Mouse (Mus musculus) megakaryocyte, embryonic 14.5 days (primary cell): ENCODE results near the gene Pcdh19. TPM values are rescaled to one million over a fixed set of nuclear protein-coding genes. Genes with fewer than 3 reads are reported as not detected.

Experiments
- H3K27me3 ChIP-seq: replicated peaks from 2 replicates; pipeline ENCODE3; 2012; ENCODE audit warnings: inconsistent platforms
- H3K36me3 ChIP-seq: replicated peaks from 2 replicates; pipeline ENCODE3; 2012; ENCODE audit warnings: low read length, inconsistent platforms, mixed read lengths
- H3K4me1 ChIP-seq: 2 replicates; pipeline ENCODE4 v1.6.1; 2012; ENCODE audit warnings: inconsistent platforms
- H3K4me3 ChIP-seq: replicated peaks from 2 replicates; pipeline ENCODE3; 2012; ENCODE audit warnings: moderate library complexity, mild to moderate bottlenecking, inconsistent platforms
- H3K9me3 ChIP-seq: 2 replicates; pipeline ENCODE4 v1.6.1; 2012; ENCODE audit warnings: inconsistent platforms
- FLI1 ChIP-seq: IDR thresholded peaks from 2 replicates; pipeline ENCODE4 v1.6.1; 2012; ENCODE audit warnings: low read length, inconsistent platforms, mixed read lengths
- GATA1 ChIP-seq: IDR thresholded peaks from 3 replicates; pipeline ENCODE4 v1.6.1; 2012; ENCODE audit warnings: mixed read lengths, low read length, inconsistent platforms, borderline replicate concordance
- polyA plus RNA-seq: library from polyadenylated mRNA; stranded (reverse); fragments of >175 nt; gene quantifications from 2 replicates; pipeline ENCODE4 v1.2.3, GENCODE M21; 2012; ENCODE audit warnings: low replicate concordance; ENCODE audit not compliant: insufficient read depth

Pcdh19 gene
- polyA plus RNA-seq, 1 experiment, result not detected

- H3K4me1 ChIP-seq, result no peaks in the 10 kb centered on the region
- H3K4me3 ChIP-seq, result no peak overlapping the region
- no peaks in the 10 kb centered on the region for H3K9me3 ChIP-seq
- peaks cover 9% of the 10 kb centered on the region for H3K27me3 ChIP-seq
- no peaks in the 10 kb centered on the region for H3K36me3 ChIP-seq
- TF ChIP-seq GATA1, result no peak
- no peak for TF ChIP-seq FLI1
These were observed 15.0 kb downstream of the Pcdh19 start for GRCm38 (mm10) chrX:133673796-133674195.

GRCm38 (mm10) chrX:133660111-133660510 is 28.7 kb downstream of the Pcdh19 start:
- no peak for TF ChIP-seq GATA1
- TF ChIP-seq FLI1, result no peak

DNA sequence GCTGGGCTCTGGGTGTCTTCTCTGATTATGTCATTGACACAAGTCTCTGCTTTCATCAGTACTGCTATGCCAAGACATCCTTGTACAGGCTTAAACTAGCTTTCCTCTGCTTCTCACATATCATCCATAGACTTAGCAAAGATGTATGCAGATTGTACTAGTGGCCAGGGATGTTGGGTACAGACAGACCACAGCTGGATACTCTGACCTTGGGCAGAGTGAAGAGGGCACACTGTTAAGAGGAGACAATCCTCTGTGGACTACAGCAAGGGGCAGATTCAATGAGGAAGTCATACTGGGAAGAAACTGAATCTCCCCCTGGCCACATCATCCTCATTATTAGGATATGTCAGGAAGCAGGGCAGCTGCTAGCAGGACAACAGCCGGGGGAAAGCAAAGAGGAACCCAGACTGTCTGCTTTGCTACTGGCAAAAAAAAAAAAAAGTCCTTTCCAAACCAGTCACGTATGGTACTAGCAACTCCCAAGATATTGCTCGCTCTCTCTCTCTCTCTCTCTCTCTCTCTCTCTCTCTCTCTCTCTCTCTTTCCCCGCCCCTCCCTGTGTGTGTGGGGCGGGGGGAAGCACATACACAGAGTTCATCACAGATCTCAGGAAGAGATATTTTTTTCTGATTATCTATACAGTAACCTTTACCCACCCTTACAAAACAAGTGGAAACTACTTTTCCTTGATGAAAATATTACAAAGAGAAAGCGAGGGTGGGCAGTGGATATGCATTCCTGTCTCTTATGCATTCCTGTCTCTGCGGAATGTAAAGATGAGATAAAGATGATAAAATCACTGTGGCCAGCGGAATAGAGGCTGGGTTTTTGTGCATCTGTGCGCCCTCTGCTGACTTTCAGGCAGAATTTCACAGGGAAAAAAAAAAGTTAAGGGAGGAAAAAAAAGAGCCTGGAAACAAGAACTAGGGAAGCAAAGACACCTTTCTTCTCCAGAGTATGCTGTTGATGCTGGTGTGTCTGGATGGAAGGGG is 31.2 kb downstream of the Pcdh19 start:
- Histone ChIP-seq H3K9me3 (no peaks in the 10 kb centered on the region), H3K4me3 (no peak overlapping the region), H3K36me3 (no peaks in the 10 kb centered on the region), H3K4me1 (no peaks in the 10 kb centered on the region), H3K27me3 (peaks cover 7% of the 10 kb centered on the region)
- no peak for TF ChIP-seq GATA1
- TF ChIP-seq FLI1, result no peak

More at GRCm38 (mm10) chrX:133660111-133660510, 28.7 kb downstream of the Pcdh19 start:
- H3K36me3 ChIP-seq, result no peaks in the 10 kb centered on the region
- H3K4me1 ChIP-seq, result no peaks in the 10 kb centered on the region
- peaks cover 6% of the 10 kb centered on the region for H3K27me3 ChIP-seq
- no peaks in the 10 kb centered on the region for H3K9me3 ChIP-seq
- no peak overlapping the region for H3K4me3 ChIP-seq

DNA sequence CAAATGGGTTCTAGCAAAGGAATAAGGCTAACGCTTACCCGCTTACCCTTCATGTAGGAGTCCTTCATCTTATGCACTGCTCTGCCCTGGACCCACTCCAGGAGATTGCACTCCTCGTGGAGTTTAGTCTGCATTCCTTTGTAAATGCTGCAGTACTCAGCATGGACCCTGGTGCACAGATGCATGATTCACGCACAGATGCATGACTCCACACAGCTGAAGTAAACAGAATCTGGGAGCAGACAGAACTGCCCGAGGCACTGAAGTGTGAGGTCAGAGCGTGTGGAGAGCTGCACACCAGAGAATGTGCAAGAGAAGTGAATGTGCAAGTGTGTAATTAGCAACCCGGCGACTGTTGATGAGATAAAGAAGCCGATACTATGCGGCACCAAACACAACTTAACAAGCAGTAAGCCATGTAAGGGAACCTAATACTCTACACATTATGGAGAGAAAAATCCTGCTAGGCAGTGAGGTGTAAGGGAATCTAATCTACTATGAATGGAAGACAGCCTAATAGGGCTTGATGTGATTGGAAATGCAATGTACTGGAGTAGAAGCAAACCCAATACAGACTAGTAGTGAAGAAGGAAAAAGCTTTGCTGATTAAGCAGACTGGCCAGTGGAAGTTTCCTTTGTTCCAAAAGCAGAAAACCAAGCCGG is 32.8 kb downstream of the Pcdh19 start:
- H3K9me3 ChIP-seq, result no peaks in the 10 kb centered on the region
- TF ChIP-seq FLI1 (no peak), GATA1 (no peak)
- peaks cover 7% of the 10 kb centered on the region for H3K27me3 ChIP-seq
- no peaks in the 10 kb centered on the region for H3K36me3 ChIP-seq
- no peak overlapping the region for H3K4me3 ChIP-seq
- H3K4me1 ChIP-seq, result no peaks in the 10 kb centered on the region

- Histone ChIP-seq H3K4me1 (no peaks in the 10 kb centered on the region), H3K9me3 (no peaks in the 10 kb centered on the region), H3K27me3 (peaks cover 7% of the 10 kb centered on the region), H3K36me3 (no peaks in the 10 kb centered on the region), H3K4me3 (no peak overlapping the region)
- TF ChIP-seq GATA1 (no peak), FLI1 (no peak)
These were observed 33.6 kb downstream of the Pcdh19 start for GRCm38 (mm10) chrX:133655196-133655595.

GRCm38 (mm10) chrX:133653071-133653470 is 35.7 kb downstream of the Pcdh19 start:
- H3K36me3 ChIP-seq, result no peaks in the 10 kb centered on the region
- no peak overlapping the region for H3K4me3 ChIP-seq
- TF ChIP-seq FLI1 (no peak), GATA1 (no peak)
- peaks cover 7% of the 10 kb centered on the region for H3K27me3 ChIP-seq
- no peaks in the 10 kb centered on the region for H3K4me1 ChIP-seq
- no peaks in the 10 kb centered on the region for H3K9me3 ChIP-seq

DNA sequence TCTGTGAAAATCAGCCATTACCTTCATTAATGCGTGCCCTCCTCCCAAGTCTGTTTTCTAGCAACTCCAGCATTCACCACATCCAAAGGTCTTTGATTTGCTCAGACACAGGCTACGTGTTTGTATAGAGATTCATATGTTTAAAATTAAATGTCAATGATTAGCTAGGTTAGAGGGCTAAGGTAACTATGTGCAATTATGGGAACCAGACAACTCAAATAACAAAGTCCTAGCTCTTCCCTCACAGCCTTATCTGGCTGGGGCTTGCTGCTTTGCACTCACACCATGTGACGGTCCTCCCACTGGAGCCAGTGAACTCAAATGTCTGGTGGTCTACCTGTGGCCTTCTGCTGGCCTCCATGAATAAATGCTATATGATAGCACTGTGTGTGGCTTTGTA is 38.4 kb downstream of the Pcdh19 start:
- H3K4me1 ChIP-seq, result no peaks in the 10 kb centered on the region
- no peaks in the 10 kb centered on the region for H3K9me3 ChIP-seq
- H3K27me3 ChIP-seq, result peaks cover 7% of the 10 kb centered on the region
- no peak for TF ChIP-seq FLI1
- no peak for TF ChIP-seq GATA1
- H3K36me3 ChIP-seq, result no peaks in the 10 kb centered on the region
- H3K4me3 ChIP-seq, result no peak overlapping the region

DNA sequence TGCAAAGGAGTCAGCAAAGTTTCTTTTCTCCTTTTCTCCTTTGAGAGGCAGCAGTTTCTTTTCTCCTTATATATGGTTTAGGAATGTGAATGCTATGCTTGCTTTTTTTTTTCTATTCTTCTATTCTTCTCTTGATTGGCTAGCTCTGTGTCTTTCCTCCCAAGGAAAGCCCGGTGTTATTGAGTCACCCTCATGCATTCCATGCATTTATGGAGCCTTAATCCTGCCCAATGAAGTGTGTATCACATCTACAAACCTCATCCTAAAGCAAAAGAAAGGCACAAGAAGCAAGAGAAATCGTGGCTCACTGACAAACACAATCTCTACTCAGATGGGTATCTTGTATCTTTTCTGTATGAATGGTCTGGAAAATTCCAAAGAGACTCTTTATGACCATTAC is 41.0 kb downstream of the Pcdh19 start:
- Histone ChIP-seq H3K27me3 (peaks cover 8% of the 10 kb centered on the region), H3K4me1 (no peaks in the 10 kb centered on the region), H3K9me3 (no peaks in the 10 kb centered on the region), H3K36me3 (no peaks in the 10 kb centered on the region), H3K4me3 (no peak overlapping the region)
- TF ChIP-seq GATA1 (no peak), FLI1 (no peak)

DNA sequence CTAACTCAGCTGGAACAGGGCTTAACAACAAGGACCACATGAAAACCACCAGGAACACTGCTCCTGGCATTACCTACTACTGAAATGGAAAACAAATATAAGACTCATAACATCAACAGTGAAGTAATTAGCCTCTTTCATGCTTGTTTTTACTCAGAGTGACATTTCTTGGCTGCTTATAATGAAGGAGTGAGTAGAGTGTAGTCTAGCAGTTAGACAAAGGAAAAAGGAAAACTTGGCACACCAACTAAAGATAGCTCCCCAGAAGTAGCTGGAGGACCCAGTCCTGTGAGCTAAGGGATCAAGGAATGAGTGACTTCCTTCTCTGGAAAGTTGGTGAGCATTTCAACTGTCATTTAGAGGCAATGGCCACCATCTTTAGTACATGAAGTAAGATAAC is 49.3 kb downstream of the Pcdh19 start:
- Histone ChIP-seq H3K27me3 (peaks cover 1% of the 10 kb centered on the region), H3K36me3 (no peaks in the 10 kb centered on the region), H3K4me1 (no peaks in the 10 kb centered on the region), H3K4me3 (no peak overlapping the region), H3K9me3 (no peaks in the 10 kb centered on the region)
- TF ChIP-seq GATA1, result no peak
- TF ChIP-seq FLI1, result no peak

GRCm38 (mm10) chrX:133629538-133629937 is 59.2 kb downstream of the Pcdh19 start:
- no peak overlapping the region for H3K4me3 ChIP-seq

More at GRCm38 (mm10) chrX:133629538-133629937, 59.2 kb downstream of the Pcdh19 start:
- Histone ChIP-seq H3K9me3 (no peaks in the 10 kb centered on the region), H3K4me1 (no peaks in the 10 kb centered on the region), H3K27me3 (peaks cover 3% of the 10 kb centered on the region), H3K36me3 (no peaks in the 10 kb centered on the region)
- TF ChIP-seq FLI1 (no peak), GATA1 (no peak)
